Mouse (Mus musculus) G1E (cell line): ENCODE results near the gene Olfml1. TPM values are rescaled to one million over a fixed set of nuclear protein-coding genes. Genes with fewer than 3 reads are reported as not detected.

Experiments used
- ATAC-seq: 2 replicates; pipeline ENCODE4 v1.8.0; 2016; ENCODE audit warnings: mild to moderate bottlenecking; ENCODE audit not compliant: insufficient number of reproducible peaks, poor library complexity, low FRiP score, severe bottlenecking; ENCODE audit errors: extremely low read depth
- DNase-seq: peaks from one replicate; pipeline ENCODE4 v3.0.0; 2012; ENCODE audit warnings: low spot score
- H3K27me3 ChIP-seq: 2 replicates; pipeline ENCODE4 v1.6.1; 2012; ENCODE audit warnings: mild to moderate bottlenecking, low read length, inconsistent platforms; ENCODE audit not compliant: insufficient read depth
- H3K36me3 ChIP-seq: replicated peaks from 2 replicates; pipeline ENCODE3; 2012; ENCODE audit warnings: mild to moderate bottlenecking, inconsistent platforms
- H3K4me1 ChIP-seq: 2 replicates; pipeline ENCODE4 v1.6.1; 2012; ENCODE audit warnings: low read depth, low read length, inconsistent platforms, mixed read lengths; ENCODE audit not compliant: insufficient read depth
- H3K4me3 ChIP-seq: 2 replicates; pipeline ENCODE4 v1.5.1; 2012; ENCODE audit warnings: low read depth, mild to moderate bottlenecking, inconsistent platforms, low read length, moderate library complexity, mixed read lengths
- H3K9me3 ChIP-seq: replicated peaks from 2 replicates; pipeline ENCODE4 v1.6.1; 2012; ENCODE audit warnings: inconsistent platforms
- CTCF ChIP-seq: IDR thresholded peaks from 2 replicates; pipeline ENCODE4 v1.5.1; 2012; ENCODE audit warnings: low read depth, low read length, inconsistent platforms, mixed read lengths
- GATA1 ChIP-seq: IDR thresholded peaks from 2 replicates; pipeline ENCODE4 v1.6.1; 2012; ENCODE audit warnings: borderline replicate concordance, low read length, inconsistent platforms, mixed read lengths
- GATA2 ChIP-seq: IDR thresholded peaks from 2 replicates; pipeline ENCODE4 v1.6.1; 2012; ENCODE audit warnings: low read depth, low read length, inconsistent platforms, borderline replicate concordance
- POLR2AphosphoS5 ChIP-seq: IDR thresholded peaks from 2 replicates; pipeline ENCODE4 v1.6.1; 2012; ENCODE audit warnings: low read depth, low read length, inconsistent platforms; ENCODE audit not compliant: insufficient replicate concordance
- TAL1 ChIP-seq: conservative IDR thresholded peaks from 2 replicates; pipeline ENCODE4 v1.6.1; 2012; ENCODE audit warnings: low read depth, low read length, inconsistent platforms, mixed read lengths
- polyA plus RNA-seq: library from polyadenylated mRNA; stranded (reverse); fragments of >175 nt; gene quantifications from 2 replicates; pipeline ENCODE4 v1.2.3, GENCODE M21; 2012
- total RNA-seq, 2 experiments: library from RNA; stranded (forward) in 1 of 2; stranded (reverse) in 1 of 2; fragments of 200-1000 nt in 1 of 2; fragments of >200 nt in 1 of 2; fragmentation: Nextera tagmentation in 1 of 2; gene quantifications; 2 replicates each; pipeline ENCODE4 v1.2.3; 2014 to 2017

Gene Olfml1
- total and polyA plus RNA-seq, 3 experiments: not detected

GRCm38 (mm10) chr7:107574276-107574675, 7.0 kb downstream of the Olfml1 start:
- H3K4me1 ChIP-seq: no peaks in the 10 kb centered on the region
- peaks cover 13% of the 10 kb centered on the region for H3K9me3 ChIP-seq
- ATAC-seq: no peak
- TF ChIP-seq TAL1: no peak
- no peak for TF ChIP-seq GATA2
- no peak for TF ChIP-seq GATA1
- TF ChIP-seq CTCF: no peak
- no peak for TF ChIP-seq POLR2AphosphoS5
- no peaks in the 10 kb centered on the region for H3K36me3 ChIP-seq
- H3K27me3 ChIP-seq: no peaks in the 10 kb centered on the region
- H3K4me3 ChIP-seq: no peak overlapping the region
- no peak for DNase-seq

GRCm38 (mm10) chr7:107592641-107593040, 25.4 kb downstream of the Olfml1 start:
- no peaks in the 10 kb centered on the region for H3K36me3 ChIP-seq
- H3K4me3 ChIP-seq: no peak overlapping the region
- H3K9me3 ChIP-seq: peaks cover 39% of the 10 kb centered on the region
- ATAC-seq: no peak
- H3K27me3 ChIP-seq: no peaks in the 10 kb centered on the region
- no peak for TF ChIP-seq POLR2AphosphoS5
- TF ChIP-seq GATA1: no peak
- TF ChIP-seq GATA2: no peak
- TF ChIP-seq CTCF: no peak
- no peak for TF ChIP-seq TAL1
- no peak for DNase-seq
- no peaks in the 10 kb centered on the region for H3K4me1 ChIP-seq

- Histone ChIP-seq H3K4me1 (no peaks in the 10 kb centered on the region), H3K9me3 (peaks cover 33% of the 10 kb centered on the region), H3K4me3 (no peak overlapping the region), H3K36me3 (no peaks in the 10 kb centered on the region), H3K27me3 (no peaks in the 10 kb centered on the region)
- DNase-seq: no peak
- no peak for ATAC-seq
- no peak for TF ChIP-seq CTCF
- no peak for TF ChIP-seq GATA2
- TF ChIP-seq GATA1: no peak
- no peak for TF ChIP-seq TAL1
These were observed 26.7 kb downstream of the Olfml1 start for GRCm38 (mm10) chr7:107593904-107594303.

GRCm38 (mm10) chr7:107594325-107594856, 27.1 kb downstream of the Olfml1 start:
- ATAC-seq: no peak
- DNase-seq: no peak
- Histone ChIP-seq H3K36me3 (no peaks in the 10 kb centered on the region), H3K4me3 (no peak overlapping the region), H3K9me3 (peaks cover 35% of the 10 kb centered on the region), H3K4me1 (no peaks in the 10 kb centered on the region), H3K27me3 (no peaks in the 10 kb centered on the region)
- TF ChIP-seq TAL1 (no peak), GATA2 (no peak), GATA1 (no peak), POLR2AphosphoS5 (no peak), CTCF (no peak)

GRCm38 (mm10) chr7:107594857-107595402, 27.7 kb downstream of the Olfml1 start, which contains the start of gene Ppfibp2:
Gene Ppfibp2, plus strand, starts transcription at chr7:107595207.
- peaks cover 39% of the 10 kb centered on the region for H3K9me3 ChIP-seq
- H3K4me1 ChIP-seq: no peaks in the 10 kb centered on the region
- TF ChIP-seq TAL1 (no peak), CTCF (no peak), GATA2 (no peak), POLR2AphosphoS5 (no peak), GATA1 (no peak)
- no peaks in the 10 kb centered on the region for H3K27me3 ChIP-seq
- no peak within 1 kb of the TSS; the same call in 1 of the 2 replicates for H3K4me3 ChIP-seq
- ATAC-seq (no peak), DNase-seq (no peak)
- no peaks in the 10 kb centered on the region for H3K36me3 ChIP-seq

DNA sequence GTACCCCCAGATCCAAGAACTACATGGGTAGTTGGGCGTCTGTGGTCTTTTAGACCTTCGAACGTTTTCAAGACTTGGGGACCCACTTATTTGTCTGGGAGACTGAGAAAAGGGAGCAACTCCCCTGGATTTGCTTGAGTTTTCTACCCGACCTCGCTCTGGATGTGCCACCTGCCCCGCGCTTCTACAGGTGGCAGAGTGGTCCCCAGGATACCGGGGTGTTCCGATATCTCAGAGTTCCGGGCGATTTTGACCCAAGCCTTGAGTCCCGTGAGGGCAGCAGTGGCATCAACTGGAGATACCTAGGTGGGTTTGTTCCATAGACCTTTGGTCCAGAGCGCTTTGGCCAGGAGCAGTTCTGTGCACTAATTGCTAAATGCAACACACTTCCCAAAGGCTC, 28.2 kb downstream of the Olfml1 start:
- TF ChIP-seq GATA1 (no peak), POLR2AphosphoS5 (no peak), GATA2 (no peak), CTCF (no peak)
- Histone ChIP-seq H3K4me3 (no peak overlapping the region), H3K9me3 (peaks cover 40% of the 10 kb centered on the region), H3K36me3 (no peaks in the 10 kb centered on the region), H3K27me3 (no peaks in the 10 kb centered on the region), H3K4me1 (no peaks in the 10 kb centered on the region)
- ATAC-seq (no peak), DNase-seq (no peak)
